Mouse (Mus musculus) adrenal gland, postnatal 14 days (tissue): Measurements from ENCODE around the gene Mri1. TPM values are rescaled to one million over a fixed set of nuclear protein-coding genes. Genes with fewer than 3 reads are reported as not detected.

Source experiments
- DNase-seq: peaks from one replicate; pipeline ENCODE4 v3.0.0; 2021; ENCODE audit warnings: mixed read lengths
- long read RNA-seq, 2 experiments: library from polyadenylated mRNA; stranded (forward); transcript quantifications; one replicate each; pipeline ENCODE4 v2.0.0; 2021
- total RNA-seq: library from RNA; stranded (reverse); gene quantifications from 2 replicates; pipeline ENCODE4 v1.2.3, GENCODE M21; 2021

Gene Mri1
- 25.0 and 35.5 TPM in 2 replicates for total RNA-seq
- long read RNA-seq, experiment 1, transcript Mri1-203 (5 exons, 2,819 nt), result major isoform, 39 of 58 reads
- long read RNA-seq, experiment 1, partial matches to known transcripts, result 10 of 58 reads
- long read RNA-seq, experiment 1, other reads (novel, unspliced or antisense), result 7 of 58 reads
- long read RNA-seq, experiment 2, transcript Mri1-203 (5 exons, 2,819 nt), result major isoform, 21 of 30 reads
- long read RNA-seq, experiment 2, partial matches to known transcripts, result 1 of 30 reads
- long read RNA-seq, experiment 2, other reads (novel, unspliced or antisense), result 8 of 30 reads

GRCm38 (mm10) chr8:84256822-84257610 is at the start of gene Mri1:
TSS of gene Mri1 (minus strand) at chr8:84257326.
- DNase-seq, result peak; percentile 91

- DNase-seq, result no peak
Measured at GRCm38 (mm10) chr8:84303951-84304350, 46.8 kb upstream of the Mri1 start.

- DNase-seq, result no peak
Measured at GRCm38 (mm10) chr8:84297029-84297785, 40.1 kb upstream of the Mri1 start.

- DNase-seq, result peak; percentile 61
Measured at GRCm38 (mm10) chr8:84291688-84292087, 34.6 kb upstream of the Mri1 start.

- no peak for DNase-seq
Measured at GRCm38 (mm10) chr8:84291086-84291485, 34.0 kb upstream of the Mri1 start.

GRCm38 (mm10) chr8:84288892-84289291 is 31.8 kb upstream of the Mri1 start:
- DNase-seq, result peak; percentile 34

- DNase-seq, result peak; percentile 60
Measured at GRCm38 (mm10) chr8:84285665-84286064, 28.5 kb upstream of the Mri1 start.

GRCm38 (mm10) chr8:84284608-84285063 is 27.5 kb upstream of the Mri1 start:
- DNase-seq, result no peak

GRCm38 (mm10) chr8:84280777-84281176 is 23.7 kb upstream of the Mri1 start:
- DNase-seq, result no peak

- no peak for DNase-seq
Measured at GRCm38 (mm10) chr8:84276447-84276846, 19.3 kb upstream of the Mri1 start.

- DNase-seq, result no peak
Measured at GRCm38 (mm10) chr8:84273968-84274367, 16.8 kb upstream of the Mri1 start.

- DNase-seq, result no peak
Measured at GRCm38 (mm10) chr8:84272302-84272701, 15.2 kb upstream of the Mri1 start.

- DNase-seq, result peak; percentile 100
Measured at GRCm38 (mm10) chr8:84269950-84270773, 13.0 kb upstream of the Mri1 start, which contains the start of gene Ccdc130. TSS of gene Ccdc130 (minus strand) at chr8:84270380.

GRCm38 (mm10) chr8:84261098-84261497 is 4.0 kb upstream of the Mri1 start:
- no peak for DNase-seq

GRCm38 (mm10) chr8:84256458-84256821 is 686 bp downstream of the Mri1 start:
- DNase-seq, result no peak

- no peak for DNase-seq
Measured at GRCm38 (mm10) chr8:84255858-84256257, 1.3 kb downstream of the Mri1 start.

GRCm38 (mm10) chr8:84249257-84250170 is 7.6 kb downstream of the Mri1 start, which contains the start of gene D8Ertd738e:
TSS of gene D8Ertd738e (minus strand) at chr8:84249719.
- DNase-seq, result peak; percentile 92

- DNase-seq, result no peak
Measured at GRCm38 (mm10) chr8:84241821-84242220, 15.3 kb downstream of the Mri1 start.

- no peak for DNase-seq
Measured at GRCm38 (mm10) chr8:84241167-84241566, 16.0 kb downstream of the Mri1 start.

- DNase-seq, result peak; percentile 42
Measured at GRCm38 (mm10) chr8:84237542-84238229, 19.4 kb downstream of the Mri1 start.
